Mouse (Mus musculus) hindbrain, embryonic 16.5 days (tissue): ENCODE data around the gene Gm17657. TPM values are rescaled to one million over a fixed set of nuclear protein-coding genes. Genes with fewer than 3 reads are reported as not detected.

Source experiments
- ATAC-seq: fragments of 200-750 bp; cut with Nextera tagmentation; 2 replicates; pipeline ENCODE4 v1.8.0; 2017; ENCODE audit warnings: moderate TSS enrichment, moderate library complexity
- H3K27ac ChIP-seq: fragments of 300-500 bp; sonication (generic); 2 replicates; pipeline ENCODE4 v1.5.1; 2014; ENCODE audit warnings: low read depth, mild to moderate bottlenecking, control low read depth, low read length, moderate library complexity
- H3K27me3 ChIP-seq: fragments of 300-500 bp; sonication (generic); replicated peaks from 2 replicates; pipeline ENCODE4 v1.6.1; 2014; ENCODE audit warnings: low read length; ENCODE audit not compliant: control insufficient read depth, insufficient read depth
- H3K36me3 ChIP-seq: fragments of 300-500 bp; sonication (generic); 2 replicates; pipeline ENCODE4 v1.6.1; 2014; ENCODE audit warnings: mild to moderate bottlenecking, low read length, moderate library complexity, mixed read lengths; ENCODE audit not compliant: control insufficient read depth, insufficient read depth
- H3K4me1 ChIP-seq: fragments of 300-500 bp; sonication (generic); 2 replicates; pipeline ENCODE4 v1.6.1; 2014; ENCODE audit warnings: low read depth, low read length; ENCODE audit not compliant: control insufficient read depth, insufficient read depth
- H3K4me2 ChIP-seq: fragments of 300-500 bp; sonication (generic); 2 replicates; pipeline ENCODE4 v1.6.1; 2014; ENCODE audit warnings: mild to moderate bottlenecking, low read length, control low read depth, moderate library complexity
- H3K4me3 ChIP-seq: fragments of 300-500 bp; sonication (generic); 2 replicates; pipeline ENCODE4 v1.5.1; 2014; ENCODE audit warnings: mild to moderate bottlenecking, low read length, control low read depth, moderate library complexity
- H3K9ac ChIP-seq: fragments of 300-500 bp; sonication (generic); 2 replicates; pipeline ENCODE4 v1.6.1; 2014; ENCODE audit warnings: low read depth, mild to moderate bottlenecking, control low read depth, low read length, moderate library complexity
- H3K9me3 ChIP-seq: fragments of 300-500 bp; sonication (generic); 2 replicates; pipeline ENCODE4 v1.6.1; 2014; ENCODE audit warnings: mild to moderate bottlenecking, low read length, moderate library complexity; ENCODE audit not compliant: control insufficient read depth
- WGBS: fragments of 180-500 bp; shearing (Covaris S2); extraction: QIAGEN DNeasy Blood & Tissue Kit; methylation state at CpG from one replicate; pipeline ENCODE4 v1.1.7; 2014; 5-methylcytosine and 5-hydroxymethylcytosine counted together
- polyA plus RNA-seq: library from polyadenylated mRNA; unstranded; fragments of >200 nt; fragmentation: Nextera tagmentation; extraction: Ambion mirVana; gene quantifications from 2 replicates; pipeline ENCODE4 v1.2.1, GENCODE M21; 2015

Gm17657 gene
- polyA plus RNA-seq, 1 experiment from 2014 or later: not detected

DNA sequence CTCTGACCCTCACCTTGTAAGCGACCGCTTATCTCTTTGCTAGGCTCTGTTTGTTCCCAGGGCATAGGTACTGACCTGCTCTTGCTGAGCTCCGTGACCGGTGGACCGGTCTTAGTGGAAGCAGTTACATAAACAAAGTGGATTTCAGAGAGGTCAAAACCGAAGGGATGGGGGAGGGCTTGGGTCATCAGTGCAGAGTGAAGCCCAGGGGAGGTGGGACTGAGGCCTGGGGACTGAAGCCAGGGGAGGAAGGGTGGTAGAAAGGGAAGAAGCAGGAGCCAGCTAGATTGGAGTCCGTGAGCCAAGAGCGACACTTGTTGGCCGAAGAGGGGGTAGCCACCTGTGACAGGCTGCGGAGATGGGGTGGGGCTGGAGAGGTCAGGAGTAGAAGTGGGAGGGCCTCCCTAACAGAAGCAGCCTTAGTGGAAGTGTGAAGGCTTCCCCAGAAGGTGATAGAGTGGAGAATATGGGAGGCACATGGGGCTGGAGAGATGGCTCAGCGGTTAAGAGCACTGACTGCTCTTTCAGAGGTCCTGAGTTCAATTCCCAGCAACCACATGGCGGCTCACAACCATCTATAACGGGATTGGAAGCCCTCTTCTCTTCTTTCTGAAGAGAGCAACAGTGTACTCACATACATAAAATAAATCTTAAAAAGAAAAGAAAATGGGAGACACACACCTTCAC lies 36.3 kb downstream of the Gm17657 start:
- 37% methylated on average over 13 of the region's 13 CpGs for WGBS
- Histone ChIP-seq H3K4me1 (no peaks in the 10 kb centered on the region), H3K27me3 (no peaks in the 10 kb centered on the region), H3K9me3 (no peaks in the 10 kb centered on the region), H3K9ac (no peak overlapping the region; the same call in 1 of the 2 replicates), H3K27ac (no peak overlapping the region), H3K36me3 (no peaks in the 10 kb centered on the region), H3K4me2 (no peak overlapping the region), H3K4me3 (no peak overlapping the region)
- peak; percentile 65 for ATAC-seq

DNA sequence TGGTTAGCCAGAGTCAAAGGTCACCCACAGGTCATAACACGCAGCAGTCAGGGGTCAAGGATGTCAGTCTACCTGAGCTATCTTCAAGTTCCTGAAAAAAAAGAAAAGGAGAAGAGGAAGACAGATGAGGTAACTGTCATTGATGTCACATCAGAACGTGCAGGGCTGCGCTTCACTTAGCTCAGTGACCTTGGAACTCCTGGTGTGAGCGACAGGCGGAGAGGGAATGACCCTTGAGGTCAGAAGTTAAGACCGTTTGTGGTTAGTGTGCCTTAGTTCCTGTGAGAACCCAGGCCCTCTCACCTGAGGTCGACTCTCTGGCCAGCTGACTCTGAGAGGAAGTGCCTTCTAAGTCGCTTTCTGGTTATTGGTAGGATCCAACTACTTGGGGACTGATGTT lies 38.7 kb downstream of the Gm17657 start:
- Histone ChIP-seq H3K4me1 (no peaks in the 10 kb centered on the region), H3K36me3 (no peaks in the 10 kb centered on the region), H3K27ac (no peak overlapping the region), H3K9me3 (no peaks in the 10 kb centered on the region), H3K9ac (no peak overlapping the region), H3K4me3 (no peak overlapping the region), H3K4me2 (no peak overlapping the region), H3K27me3 (no peaks in the 10 kb centered on the region)
- no peak for ATAC-seq
- 64% methylated on average over 8 of the region's 8 CpGs for WGBS

DNA sequence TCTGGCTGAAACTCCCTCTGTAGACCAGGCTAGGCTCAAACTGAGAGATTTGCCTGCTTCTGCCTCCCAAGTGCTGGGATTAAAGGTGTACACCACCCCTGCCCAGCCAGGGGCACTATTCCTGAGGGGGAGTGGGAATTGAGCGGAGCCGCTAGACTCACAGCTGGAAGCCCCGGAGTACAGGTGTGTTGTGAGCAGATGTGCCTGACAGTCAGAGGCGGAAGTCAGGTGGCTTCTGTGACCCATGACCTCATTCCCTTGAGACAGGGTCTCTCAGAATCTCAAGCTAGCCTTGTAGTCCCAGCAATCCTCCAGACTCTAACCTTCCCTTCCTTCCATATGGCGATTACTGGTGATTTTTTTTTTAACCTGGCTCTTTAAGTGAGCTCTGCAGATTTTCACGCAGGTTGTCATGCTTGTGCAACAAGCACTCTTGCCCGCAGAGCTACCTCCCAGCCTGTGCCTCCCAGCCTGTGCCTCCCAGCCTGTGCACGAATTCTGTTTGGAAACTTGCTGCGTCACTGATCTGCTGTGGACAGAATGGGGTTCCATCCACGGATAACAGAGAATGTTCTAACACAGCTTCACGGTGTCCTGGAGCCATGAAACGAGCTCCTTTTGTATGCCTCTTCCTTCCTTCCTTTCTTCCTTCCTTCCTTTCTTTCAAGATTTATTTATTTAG lies 40.4 kb downstream of the Gm17657 start:
- H3K9me3 ChIP-seq: no peaks in the 10 kb centered on the region
- ATAC-seq: no peak
- H3K36me3 ChIP-seq: no peaks in the 10 kb centered on the region
- no peak overlapping the region for H3K9ac ChIP-seq
- H3K27ac ChIP-seq: no peak overlapping the region
- 74% methylated on average over 12 of the region's 12 CpGs for WGBS
- no peaks in the 10 kb centered on the region for H3K4me1 ChIP-seq
- no peak overlapping the region for H3K4me3 ChIP-seq
- no peaks in the 10 kb centered on the region for H3K27me3 ChIP-seq
- no peak overlapping the region for H3K4me2 ChIP-seq

DNA sequence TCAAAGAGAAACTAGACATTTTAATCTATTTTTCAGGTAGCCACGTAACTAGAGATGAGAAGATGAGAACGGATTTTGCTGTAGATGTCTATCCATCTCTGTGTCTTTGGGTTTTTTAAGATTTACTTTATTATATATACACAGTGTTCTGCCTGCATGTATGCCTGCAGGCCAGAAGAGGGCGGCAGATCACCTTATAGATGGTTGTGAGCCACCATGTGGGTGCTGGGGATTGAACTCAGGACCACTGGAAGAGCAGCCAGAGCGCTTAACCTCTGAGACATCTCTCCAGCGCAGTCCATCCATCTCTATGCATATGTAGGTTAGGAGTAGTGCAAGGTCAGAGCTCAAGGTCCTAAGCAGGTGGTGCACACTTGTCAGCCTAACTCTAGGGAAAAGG lies 45.7 kb downstream of the Gm17657 start:
- Histone ChIP-seq H3K9ac (no peak overlapping the region), H3K9me3 (no peaks in the 10 kb centered on the region), H3K4me1 (peaks cover 8% of the 10 kb centered on the region), H3K27me3 (no peaks in the 10 kb centered on the region), H3K4me3 (no peak overlapping the region), H3K4me2 (no peak overlapping the region), H3K27ac (no peak overlapping the region), H3K36me3 (no peaks in the 10 kb centered on the region)
- WGBS: 80% methylated on average over 5 of the region's 5 CpGs
- ATAC-seq: no peak

DNA sequence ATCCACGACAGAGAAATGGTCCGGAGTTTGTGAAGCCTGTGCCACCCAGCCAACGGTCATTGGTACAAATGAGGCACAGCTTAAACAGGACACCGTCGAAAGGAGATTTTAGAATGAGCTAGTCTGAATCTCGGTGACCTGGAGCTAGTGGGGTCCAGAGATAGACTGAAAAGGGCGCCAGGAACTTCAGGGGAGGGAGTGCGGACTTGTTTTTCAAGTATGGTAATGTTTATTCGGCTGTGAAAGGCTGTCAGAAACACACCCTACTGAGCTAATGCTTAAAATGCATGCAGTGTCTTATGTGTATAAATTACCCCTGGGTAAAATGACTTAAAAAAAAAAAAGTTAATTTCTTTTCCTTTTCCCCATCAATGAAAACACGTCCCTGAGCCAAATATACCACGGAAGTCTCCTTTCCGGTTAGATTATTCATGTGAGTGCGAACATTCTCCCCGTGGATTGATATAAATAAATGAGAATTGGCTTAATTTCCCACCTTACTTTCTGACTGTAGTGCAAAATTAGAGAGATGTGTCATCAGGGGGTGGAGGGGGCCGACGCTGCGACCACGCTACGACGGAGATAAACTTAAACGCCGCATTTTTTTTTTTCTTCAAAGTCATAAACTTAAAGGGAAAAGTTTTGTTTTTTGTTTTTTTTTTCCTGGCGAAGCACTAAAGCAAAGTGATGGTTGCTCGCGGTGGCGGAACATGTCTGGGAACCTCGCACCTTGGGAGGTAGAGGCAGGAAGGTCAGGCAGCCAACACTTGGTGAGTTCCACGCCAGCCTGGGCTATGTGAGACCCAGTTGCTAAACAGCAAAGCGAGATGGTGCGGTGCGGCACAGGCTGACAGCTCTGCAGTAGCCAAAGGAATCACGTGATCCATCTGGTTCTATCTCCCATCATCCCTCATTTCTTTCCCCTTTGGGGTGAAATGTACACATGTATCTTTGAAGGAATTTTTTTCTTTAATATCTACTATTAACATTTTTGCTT lies 46.5 kb downstream of the Gm17657 start:
- no peak for ATAC-seq

DNA sequence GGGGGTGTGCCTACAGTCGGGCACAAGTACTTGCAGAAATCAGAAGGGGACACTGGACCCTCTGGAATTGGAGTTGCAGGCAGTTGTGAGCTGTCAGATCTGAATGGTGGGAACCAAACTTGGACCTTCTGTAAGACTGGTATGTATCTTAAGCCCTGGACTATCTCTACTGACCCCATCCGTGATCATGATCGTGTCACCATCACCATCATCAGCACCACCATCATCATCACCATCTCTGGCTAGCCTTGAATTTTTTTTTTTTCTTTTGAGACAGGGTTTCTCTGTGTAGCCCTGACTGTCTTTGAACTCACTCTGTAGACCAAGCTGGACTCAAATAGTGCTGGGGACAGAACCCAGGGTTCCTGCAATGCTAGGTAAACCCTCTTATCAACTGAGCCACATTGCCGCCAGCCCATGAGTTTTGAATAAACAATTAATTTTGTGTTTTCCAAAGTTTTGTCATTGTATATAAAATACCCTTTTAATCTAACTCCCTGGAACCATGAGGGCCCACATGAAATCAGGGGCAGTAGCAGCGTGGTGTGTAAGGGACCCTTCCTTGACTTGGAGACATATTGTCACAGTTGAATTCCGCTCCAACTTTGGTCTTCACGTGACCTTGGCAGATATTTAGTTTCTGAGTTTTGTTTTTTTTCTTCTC lies 47.3 kb downstream of the Gm17657 start:
- ATAC-seq: no peak
- WGBS: 82% methylated on average over 7 of the region's 7 CpGs
- H3K36me3 ChIP-seq: no peaks in the 10 kb centered on the region

More for the DNA sequence above, 46.5 kb downstream of the Gm17657 start:
- 15% methylated on average over 32 of the region's 32 CpGs for WGBS
- no peak overlapping the region for H3K9ac ChIP-seq
- no peaks in the 10 kb centered on the region for H3K27me3 ChIP-seq
- H3K36me3 ChIP-seq: no peaks in the 10 kb centered on the region
- peak overlapping the region; percentile 12; the same call in 1 of the 2 replicates for H3K4me3 ChIP-seq
- H3K27ac ChIP-seq: no peak overlapping the region
- no peaks in the 10 kb centered on the region for H3K9me3 ChIP-seq
- H3K4me2 ChIP-seq: peak overlapping the region; percentile 46
- peaks cover 8% of the 10 kb centered on the region for H3K4me1 ChIP-seq

DNA sequence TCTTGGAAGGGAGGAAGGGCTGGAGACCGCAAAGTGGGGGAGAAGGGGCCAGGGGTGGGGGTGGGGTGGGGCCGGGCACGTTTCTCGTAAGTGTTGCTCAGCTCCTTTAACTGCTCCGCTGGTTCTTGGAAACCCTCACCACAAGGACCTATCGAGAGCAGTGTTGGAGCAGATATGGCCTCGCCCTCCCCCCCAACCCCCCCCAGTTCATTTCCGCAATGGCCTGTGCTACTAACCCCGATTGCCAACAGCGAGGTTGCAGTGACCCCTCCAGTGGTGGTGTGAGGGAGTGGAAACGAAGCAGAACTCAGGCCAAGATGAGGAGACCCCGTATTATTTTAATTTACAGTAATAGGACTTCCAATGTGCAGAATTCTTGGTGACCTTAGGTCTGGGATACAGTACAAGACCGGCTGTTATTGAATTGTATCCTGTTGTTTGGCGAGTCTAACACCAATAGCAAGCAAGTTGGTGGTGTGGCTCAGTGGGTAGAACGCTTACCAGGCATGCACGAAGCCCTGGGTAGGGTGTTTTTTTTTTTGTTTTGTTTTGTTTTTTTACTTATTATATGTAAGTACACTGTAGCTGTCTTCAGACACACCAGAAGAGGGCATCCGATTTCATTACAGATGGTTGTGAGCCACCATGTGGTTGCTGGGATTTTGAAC lies 48.5 kb downstream of the Gm17657 start:
- Histone ChIP-seq H3K36me3 (no peaks in the 10 kb centered on the region), H3K9ac (no peak overlapping the region), H3K27ac (no peak overlapping the region), H3K9me3 (no peaks in the 10 kb centered on the region), H3K27me3 (no peaks in the 10 kb centered on the region), H3K4me3 (no peak overlapping the region), H3K4me1 (peaks cover 8% of the 10 kb centered on the region), H3K4me2 (no peak overlapping the region)
- 77% methylated on average over 17 of the region's 17 CpGs for WGBS
- ATAC-seq: no peak

More for the DNA sequence above, 47.3 kb downstream of the Gm17657 start:
- Histone ChIP-seq H3K4me1 (peaks cover 8% of the 10 kb centered on the region), H3K4me2 (no peak overlapping the region), H3K27me3 (no peaks in the 10 kb centered on the region), H3K9me3 (no peaks in the 10 kb centered on the region), H3K9ac (no peak overlapping the region), H3K27ac (no peak overlapping the region), H3K4me3 (no peak overlapping the region)

DNA sequence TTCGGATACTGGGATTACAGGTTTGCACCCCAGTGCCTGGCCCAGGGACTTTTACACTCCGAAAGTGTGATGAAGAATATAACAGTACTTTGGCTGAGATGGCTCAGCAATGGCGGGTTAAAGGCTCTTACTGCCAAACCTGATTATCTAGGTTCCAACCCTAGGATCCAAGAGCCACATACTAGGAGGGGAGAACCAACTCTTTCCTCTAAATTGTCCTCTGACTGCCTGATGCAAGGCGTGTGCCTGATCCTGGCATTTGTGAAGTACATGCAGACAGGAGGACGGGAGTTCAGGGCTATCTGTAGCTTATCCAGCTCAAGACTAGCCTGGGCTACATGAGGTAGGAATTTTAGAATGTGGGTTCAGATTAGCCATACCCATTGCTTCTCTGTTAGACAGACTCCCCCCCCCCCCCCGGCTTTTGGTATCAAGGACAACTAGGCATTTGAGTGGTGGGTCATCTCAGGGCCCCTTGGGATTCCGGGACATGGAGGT lies 49.1 kb downstream of the Gm17657 start:
- no peaks in the 10 kb centered on the region for H3K9me3 ChIP-seq
- H3K9ac ChIP-seq: no peak overlapping the region
- H3K4me1 ChIP-seq: peaks cover 8% of the 10 kb centered on the region
- H3K36me3 ChIP-seq: no peaks in the 10 kb centered on the region
- H3K4me3 ChIP-seq: no peak overlapping the region
- H3K27ac ChIP-seq: no peak overlapping the region
- WGBS: 86% methylated on average over 7 of the region's 7 CpGs
- H3K27me3 ChIP-seq: no peaks in the 10 kb centered on the region
- no peak for ATAC-seq
- no peak overlapping the region for H3K4me2 ChIP-seq
